Mouse (Mus musculus): ENCODE measurements at regions not wholly inside any gene's neighbourhood (a gene's known extent, or its start where the extent isn't known, plus 50 kb on each side); places are given as distances from the start of the nearest gene placed in this dataset.

DNA sequence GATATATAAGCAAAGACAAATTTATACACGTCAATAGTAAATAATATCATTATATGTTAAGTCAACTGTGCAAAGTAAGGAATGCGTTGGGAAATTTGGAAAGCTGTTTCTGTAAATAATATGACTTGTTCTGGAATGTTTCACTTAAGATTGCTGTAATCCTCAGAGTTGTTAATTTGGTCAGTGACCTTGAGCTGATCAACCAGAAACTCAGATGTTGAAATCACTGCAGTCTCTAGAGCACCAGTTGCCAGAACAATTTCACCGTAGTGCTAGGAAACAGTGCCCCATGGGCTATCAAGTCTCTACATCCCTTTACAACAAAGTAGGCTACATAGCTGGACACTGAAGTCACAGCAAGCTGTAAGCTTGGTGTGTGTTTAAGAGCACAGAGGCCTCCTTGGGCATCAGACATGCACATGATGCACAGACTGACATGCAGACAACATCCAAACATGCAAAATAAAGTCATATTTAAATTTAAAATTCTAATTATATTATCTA lies 212.6 kb downstream of the Pik3r1 start:
- DNase-seq = no peak

- no peak for DNase-seq
Observed at GRCm38 (mm10) chr13:101553131-101553549, 214.9 kb downstream of the Pik3r1 start.

DNA sequence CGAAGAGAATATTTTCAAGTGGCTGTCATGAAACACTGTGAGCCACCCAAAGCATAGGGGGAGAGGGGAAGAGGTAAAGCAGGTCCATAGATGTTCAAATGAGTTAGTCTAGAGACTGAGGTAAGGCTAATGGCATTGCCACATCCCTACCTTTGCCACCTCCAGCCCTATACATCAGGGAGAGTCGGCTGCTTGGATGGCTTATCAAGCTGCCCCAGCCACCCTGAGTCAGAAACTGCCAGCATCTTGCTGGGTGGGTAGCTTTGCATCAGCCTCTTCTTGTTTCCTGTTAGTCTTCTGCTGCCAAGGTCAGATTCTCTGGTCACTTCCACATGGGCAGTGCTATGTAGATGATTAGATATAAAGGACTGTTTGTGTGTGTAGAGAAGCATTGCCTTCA lies 215.6 kb downstream of the Pik3r1 start:
- no peak for DNase-seq

- no peak for DNase-seq
Observed at GRCm38 (mm10) chr13:101551068-101551467, 216.9 kb downstream of the Pik3r1 start.

DNA sequence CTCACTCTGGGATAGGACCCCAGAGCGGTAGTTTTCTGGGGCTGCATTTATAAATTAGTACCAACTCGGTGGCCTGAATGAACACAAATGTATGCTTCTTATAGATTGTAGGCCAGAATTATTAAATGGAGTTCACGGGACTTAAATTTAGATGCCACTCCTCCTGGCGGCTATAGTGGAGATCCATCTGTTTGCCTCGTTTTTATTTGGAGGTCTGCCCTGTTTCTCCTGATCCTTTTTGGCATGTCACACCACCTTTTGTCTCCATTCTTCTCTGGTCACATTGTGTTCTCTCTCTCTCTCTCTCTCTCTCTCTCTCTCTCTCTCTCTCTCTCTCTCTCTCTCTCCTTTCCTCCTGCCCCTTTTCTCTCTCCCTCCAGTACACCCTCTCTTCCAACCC lies 217.5 kb downstream of the Pik3r1 start:
- DNase-seq = no peak

DNA sequence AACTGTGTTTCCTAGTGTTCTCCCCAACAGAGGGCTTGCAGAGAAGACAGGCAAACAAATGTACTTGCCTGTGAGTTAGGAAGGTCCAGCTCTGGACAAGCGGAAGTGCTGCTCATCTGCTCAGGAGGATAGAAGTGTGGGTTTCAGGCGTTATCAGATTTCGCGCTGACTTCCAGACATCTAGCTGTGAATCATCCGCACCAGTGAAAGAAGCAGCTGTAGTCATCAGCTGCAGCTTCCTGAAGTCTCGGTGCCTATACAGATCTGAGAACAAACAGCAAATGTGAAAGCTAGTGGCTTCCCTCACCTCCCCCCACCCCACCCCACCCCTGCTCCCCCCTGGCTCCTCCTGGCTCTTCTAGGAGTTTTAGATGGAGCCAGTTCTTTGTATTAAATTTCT lies 220.1 kb downstream of the Pik3r1 start:
- DNase-seq = no peak

- DNase-seq = no peak
Observed at GRCm38 (mm10) chr13:101547365-101547764, 220.7 kb downstream of the Pik3r1 start.

DNA sequence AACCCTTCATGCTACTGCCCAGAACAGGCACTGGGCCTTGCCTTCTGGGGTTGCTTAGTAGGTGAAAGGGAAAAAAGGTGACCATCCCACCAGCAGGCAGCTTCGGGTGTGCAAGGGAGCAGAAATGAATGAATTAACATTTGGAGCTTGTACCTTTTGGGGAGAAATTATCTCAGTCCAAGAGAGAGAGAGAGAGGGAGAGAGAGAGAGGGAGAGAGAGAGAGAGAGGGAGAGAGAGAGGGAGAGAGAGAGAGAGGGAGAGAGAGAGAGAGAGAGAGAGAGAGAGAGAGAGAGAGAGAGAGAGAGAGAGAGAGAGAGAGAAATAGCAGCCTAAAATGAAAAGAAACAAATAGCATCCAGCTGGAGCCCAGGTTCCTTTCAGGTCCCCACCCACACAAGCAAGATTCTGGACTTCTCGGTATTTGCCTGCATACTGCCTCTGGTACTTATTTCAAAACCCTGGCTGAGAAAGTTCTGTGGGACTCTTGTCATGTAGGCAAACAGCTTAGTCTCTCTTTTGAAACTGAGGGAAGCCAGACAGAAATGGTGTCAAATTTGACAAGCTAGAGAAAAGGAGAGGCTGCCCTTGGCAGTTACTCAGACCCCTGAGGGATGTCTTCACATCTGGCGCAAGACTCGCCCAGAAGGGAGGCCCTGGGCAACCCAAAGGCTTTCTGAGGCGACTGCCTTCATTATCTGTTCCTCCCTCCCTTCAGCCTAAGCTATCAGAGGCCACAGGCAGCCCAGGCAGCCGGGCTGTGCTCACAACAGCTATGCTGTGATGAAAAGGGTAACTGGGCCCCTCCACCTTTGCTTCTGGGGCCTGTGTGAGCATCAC lies 222.5 kb downstream of the Pik3r1 start:
- DNase-seq = peak; percentile 11

GRCm38 (mm10) chr13:101540391-101541191 lies 227.4 kb downstream of the Pik3r1 start:
- no peak for DNase-seq

DNA sequence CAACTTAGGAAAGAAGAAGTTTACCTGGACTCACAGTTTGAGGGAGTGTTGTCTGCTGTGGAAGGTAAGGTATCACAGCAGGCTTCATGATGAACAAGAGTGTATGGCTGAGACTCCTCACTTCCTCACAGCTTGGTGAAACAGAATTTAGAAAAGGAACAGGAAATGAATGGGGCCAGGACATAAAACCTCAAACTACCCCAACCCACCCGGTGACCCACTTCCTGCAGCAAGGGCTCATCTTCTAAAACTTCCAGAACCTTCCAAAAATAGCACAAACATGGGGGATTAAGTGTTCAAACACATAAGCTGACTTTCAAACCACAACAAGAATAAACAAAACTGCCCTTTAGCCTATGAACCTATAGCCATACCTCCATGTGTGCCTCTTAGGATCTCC lies 229.9 kb downstream of the Pik3r1 start:
- DNase-seq = no peak

GRCm38 (mm10) chr13:101536019-101536418 lies 232.0 kb downstream of the Pik3r1 start:
- no peak for DNase-seq

- no peak for DNase-seq
Observed at GRCm38 (mm10) chr13:101535331-101535866, 232.6 kb downstream of the Pik3r1 start.

- DNase-seq = no peak
Observed at GRCm38 (mm10) chr13:101534490-101534889, 233.5 kb downstream of the Pik3r1 start.

DNA sequence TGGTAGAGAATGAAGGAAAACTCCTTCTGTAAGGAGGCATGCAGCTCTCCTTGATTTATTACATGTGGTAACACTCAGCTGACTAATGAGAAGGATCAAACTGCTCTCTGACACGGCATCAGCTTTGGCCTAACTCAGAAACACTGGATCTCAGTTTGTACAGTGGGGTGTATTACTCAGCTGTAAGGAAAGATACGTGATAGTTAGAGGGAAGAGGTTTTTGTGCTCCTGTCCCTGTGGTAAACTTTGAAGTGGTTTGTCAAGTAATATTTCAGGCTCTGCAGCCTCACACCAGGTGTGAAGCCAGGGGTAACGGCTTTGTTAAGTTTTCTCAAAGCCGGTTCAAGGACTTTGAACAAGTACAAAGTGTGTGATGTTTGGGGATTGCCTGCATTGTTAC lies 235.1 kb downstream of the Pik3r1 start:
- no peak for DNase-seq

- DNase-seq = no peak
Observed at GRCm38 (mm10) chr13:101527691-101528090, 240.3 kb downstream of the Pik3r1 start.

DNA sequence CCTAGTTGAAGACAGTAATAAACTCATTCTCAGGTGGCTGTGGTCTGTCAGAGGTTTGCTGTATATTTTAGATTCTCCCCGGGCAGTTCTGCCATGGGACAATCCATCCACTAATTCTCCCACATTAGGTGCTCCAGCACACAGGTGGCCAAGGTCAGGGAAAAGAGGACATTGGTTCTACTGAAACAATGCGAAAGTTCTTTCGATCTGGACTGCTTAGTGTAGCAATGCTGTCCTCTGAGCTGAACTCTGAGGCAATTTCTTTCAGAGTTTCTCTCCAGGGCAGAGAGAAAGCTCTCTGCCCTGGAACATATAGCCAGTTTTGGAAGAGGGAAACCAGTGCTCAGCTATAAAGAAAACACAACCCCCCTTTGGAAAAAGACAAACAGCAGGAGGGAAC lies 243.2 kb downstream of the Pik3r1 start:
- no peak for DNase-seq

DNA sequence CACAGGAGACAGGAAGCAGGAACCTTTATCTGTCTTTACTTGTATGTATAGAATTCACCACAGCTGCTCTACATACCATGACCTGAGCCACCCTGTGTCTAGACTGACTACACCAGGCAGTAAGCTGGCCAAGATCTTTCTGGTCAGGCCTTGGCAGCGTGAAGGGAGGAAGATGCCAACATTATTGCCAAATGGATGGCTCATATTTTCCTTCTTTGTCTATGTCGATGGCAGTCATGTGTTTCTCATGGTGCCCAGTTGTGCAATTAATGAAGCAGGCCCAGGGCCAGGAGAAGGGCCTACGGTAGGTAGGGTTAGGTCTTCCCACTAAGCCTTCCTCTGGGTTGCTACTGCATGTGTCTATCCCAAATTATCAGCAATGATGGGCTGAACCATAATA lies 243.8 kb downstream of the Pik3r1 start:
- peak; percentile 53 for DNase-seq

DNA sequence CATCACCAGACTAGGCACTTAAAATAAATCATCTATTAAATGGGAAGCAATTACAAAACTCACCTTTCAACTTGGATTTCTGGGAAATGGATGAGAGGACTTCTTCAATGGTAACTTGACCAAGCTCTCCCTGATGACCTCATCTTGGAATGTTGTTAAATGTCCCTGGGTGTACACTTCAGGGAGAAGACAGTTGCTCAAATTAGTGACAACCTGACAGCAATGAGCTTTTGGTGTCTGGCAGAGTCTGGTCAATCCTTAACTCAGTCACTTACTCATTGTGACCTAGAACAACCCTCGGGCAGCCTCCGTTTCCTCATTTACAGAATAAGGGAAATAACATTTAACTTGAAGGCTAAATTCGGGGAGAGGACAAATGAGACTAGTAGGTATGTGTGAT lies 244.5 kb downstream of the Pik3r1 start:
- no peak for DNase-seq

DNA sequence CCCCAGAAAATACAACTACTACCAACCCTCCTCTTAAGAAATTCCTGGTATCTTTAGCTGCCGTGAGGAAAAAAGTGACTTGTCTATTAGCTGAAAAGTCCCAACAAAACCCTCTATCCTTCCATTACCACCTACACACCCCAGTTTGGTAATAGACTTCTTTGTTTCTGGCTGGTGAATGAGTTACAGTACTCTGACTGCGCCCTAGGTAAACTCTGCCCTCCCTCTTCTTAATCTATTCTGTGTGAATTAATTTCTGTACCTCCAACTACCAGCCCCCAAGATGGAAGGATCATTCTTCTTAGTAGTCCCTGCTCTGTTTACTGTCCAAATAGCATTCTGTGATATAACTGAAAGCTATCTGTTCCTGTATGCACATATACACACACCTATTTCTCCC lies 245.4 kb downstream of the Pik3r1 start:
- no peak for DNase-seq

DNA sequence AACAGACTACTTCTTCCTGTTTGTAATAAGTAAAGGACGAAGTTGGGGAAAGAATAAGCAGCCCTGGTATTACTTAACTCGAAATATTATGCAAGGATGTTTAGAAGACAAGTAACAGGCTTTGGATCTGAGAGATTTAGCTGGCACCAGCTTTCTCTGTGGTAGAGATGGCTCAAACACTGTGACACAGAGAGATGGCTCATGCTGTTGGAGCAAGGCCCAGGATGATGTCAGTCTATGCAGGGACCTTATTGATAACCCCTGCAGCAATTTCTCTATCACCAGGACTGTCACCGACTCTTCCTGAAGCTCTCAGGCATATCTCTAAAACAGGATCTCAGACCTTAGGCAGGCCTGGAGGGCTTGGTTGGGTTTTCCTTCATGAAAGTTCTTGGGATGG lies 254.7 kb downstream of the Pik3r1 start:
- peak; percentile 80 for DNase-seq

DNA sequence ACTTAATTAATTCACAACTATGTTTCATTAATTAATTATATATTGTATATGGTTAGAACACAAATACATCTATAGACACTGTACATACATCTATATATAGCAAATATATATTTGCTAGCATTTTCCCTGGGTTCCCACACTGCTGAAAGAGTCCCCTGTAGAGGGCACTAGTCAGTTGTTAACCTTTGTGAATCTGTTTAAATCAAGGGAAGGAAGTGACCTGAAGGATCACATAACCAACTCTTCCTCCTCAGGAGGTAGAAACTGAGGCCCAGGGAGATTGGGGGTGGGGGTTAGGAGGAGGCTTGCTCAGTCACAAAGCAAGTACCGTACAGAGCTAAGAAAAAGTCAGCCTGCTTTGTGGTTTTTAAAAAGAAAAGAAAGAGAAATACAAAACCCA lies 258.1 kb downstream of the Pik3r1 start:
- DNase-seq = no peak

DNA sequence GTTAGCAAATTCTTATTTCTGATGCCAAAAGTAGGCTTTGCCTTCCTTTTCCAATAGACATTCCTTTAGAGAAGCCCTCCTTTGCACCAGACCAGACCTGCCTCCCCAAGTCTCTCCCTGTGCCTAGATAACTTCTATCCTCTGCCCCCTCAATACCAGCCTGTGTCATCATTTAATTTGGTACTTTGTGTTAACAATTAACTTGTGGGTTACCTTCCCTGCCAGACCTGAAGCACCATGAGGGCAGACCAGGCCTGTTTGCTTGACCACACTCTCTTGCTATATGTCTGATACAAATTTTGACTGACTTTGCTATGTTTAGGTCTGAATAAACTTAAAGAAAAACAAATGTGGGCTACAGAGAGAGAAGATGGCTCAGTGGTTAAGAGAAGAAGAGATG lies 259.7 kb downstream of the Pik3r1 start:
- no peak for DNase-seq

GRCm38 (mm10) chr13:101506696-101507095 lies 261.3 kb downstream of the Pik3r1 start:
- no peak for DNase-seq
